Mouse (Mus musculus): ENCODE data around the gene Ttc28. TPM values are rescaled to one million over a fixed set of nuclear protein-coding genes. Genes with fewer than 3 reads are reported as not detected.

Gene Ttc28
- polyA plus RNA-seq, 1 experiment, result 7.4 TPM

DNA sequence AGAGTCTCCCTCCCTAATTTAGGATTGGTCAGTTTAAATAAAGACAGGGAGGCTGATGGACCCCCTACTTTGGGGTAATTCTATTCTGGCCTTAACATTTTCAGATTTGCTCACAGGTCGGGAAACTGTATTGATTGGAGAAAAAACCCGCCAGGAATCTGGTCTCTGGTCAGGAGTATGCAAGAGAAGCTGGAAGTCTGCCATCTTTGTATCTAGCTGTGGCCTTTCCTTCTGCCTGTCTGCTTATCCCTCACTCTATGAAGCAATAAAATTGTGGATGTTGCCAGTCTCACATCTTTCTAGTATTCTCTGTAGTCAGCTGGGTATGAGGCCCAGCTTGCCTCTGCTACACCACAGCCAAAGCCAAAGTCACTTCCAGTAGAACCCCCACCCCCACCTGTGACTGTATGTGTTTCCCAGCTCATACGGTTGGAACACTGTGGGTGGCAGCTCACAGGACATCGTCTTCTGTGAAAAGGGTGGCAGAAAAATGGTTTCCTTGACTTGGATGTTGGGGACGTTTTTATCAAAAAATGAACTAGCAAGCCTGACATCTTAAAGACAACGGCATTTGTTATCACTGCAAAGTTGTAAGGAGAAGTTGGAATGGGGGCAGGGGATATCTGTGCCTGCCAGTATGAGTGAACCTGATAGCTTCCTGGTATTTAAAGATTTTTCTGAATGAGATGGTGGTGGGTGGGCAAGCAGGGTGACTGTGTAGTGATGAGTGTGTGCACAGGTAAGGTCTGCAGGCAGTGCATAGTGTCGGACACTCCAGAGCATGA is 281.7 kb downstream of the Ttc28 start:
- TF ChIP-seq CTCF (IDR thresholded peaks at IDR 0.05; ENCODE audit: control insufficient read depth, insufficient read depth, low read length) (no peak), POLR2A (IDR thresholded peaks at IDR 0.05; ENCODE audit: borderline replicate concordance, control insufficient read depth, low read depth, low read length) (no peak)
- Histone ChIP-seq H3K27ac (ENCODE audit: control insufficient read depth, insufficient read depth, low read depth, low read length, poor library complexity) (no peak overlapping the region), H3K4me3 (replicated peaks; ENCODE audit: control insufficient read depth, low read depth, low read length) (no peak overlapping the region), H3K4me1 (ENCODE audit: control insufficient read depth, insufficient read depth, low read length) (no peaks in the 10 kb centered on the region; the same call in 1 of the 2 replicates)
- WGBS, result 67% methylated on average over 7 of the region's 7 CpGs

DNA sequence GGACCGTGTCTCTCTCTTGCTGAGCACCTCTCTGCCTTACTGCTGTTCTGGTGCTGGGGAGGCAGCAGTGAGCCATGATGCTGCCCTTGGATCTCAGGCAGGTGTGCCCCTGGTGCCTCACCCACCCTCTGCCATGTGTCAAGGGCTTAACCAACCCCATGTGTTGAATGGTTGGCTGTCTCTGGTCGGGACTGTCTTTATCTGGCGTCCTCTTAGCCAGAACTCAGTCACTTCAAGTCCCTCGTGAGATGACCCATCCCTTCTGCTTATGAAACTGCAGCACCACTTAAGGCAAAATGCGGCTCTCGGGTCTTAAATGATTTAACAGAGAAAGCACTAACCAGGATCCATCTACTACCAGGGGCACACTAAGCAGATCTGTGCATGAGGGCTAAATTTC is 283.3 kb downstream of the Ttc28 start:
- WGBS, result 75% methylated on average over 6 of the region's 6 CpGs
- TF ChIP-seq CTCF (IDR thresholded peaks at IDR 0.05; ENCODE audit: control insufficient read depth, insufficient read depth, low read length) (no peak), POLR2A (IDR thresholded peaks at IDR 0.05; ENCODE audit: borderline replicate concordance, control insufficient read depth, low read depth, low read length) (no peak)
- no peak overlapping the region for H3K27ac ChIP-seq (ENCODE audit: control insufficient read depth, insufficient read depth, low read depth, low read length, poor library complexity)
- no peak overlapping the region for H3K4me3 ChIP-seq (replicated peaks; ENCODE audit: control insufficient read depth, low read depth, low read length)
- H3K4me1 ChIP-seq (ENCODE audit: control insufficient read depth, insufficient read depth, low read length), result no peaks in the 10 kb centered on the region; the same call in 1 of the 2 replicates

DNA sequence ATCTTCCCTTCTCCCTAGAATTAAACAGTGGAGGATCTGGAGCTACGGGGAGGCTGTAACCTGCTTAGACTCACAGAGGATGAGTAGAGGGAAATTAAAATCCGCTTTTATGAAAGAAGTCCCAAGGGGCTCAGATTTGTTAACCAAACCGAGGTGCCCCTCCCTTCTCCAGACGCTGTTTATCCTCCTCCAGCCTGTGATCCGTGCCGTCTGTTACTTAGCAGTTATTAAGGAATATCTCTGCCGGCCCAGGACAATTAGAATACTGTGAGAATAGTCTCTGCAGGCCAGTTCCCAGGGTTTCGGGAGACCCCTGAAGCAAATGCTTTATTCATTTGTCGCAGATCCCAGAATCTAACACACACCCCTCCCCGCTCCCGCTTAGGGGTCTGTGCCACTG is 283.8 kb downstream of the Ttc28 start:
- Histone ChIP-seq H3K4me1 (ENCODE audit: control insufficient read depth, insufficient read depth, low read length) (no peaks in the 10 kb centered on the region; the same call in 1 of the 2 replicates), H3K4me3 (replicated peaks; ENCODE audit: control insufficient read depth, low read depth, low read length) (no peak overlapping the region), H3K27ac (ENCODE audit: control insufficient read depth, insufficient read depth, low read depth, low read length, poor library complexity) (no peak overlapping the region)
- 89% methylated on average over 11 of the region's 11 CpGs for WGBS
- TF ChIP-seq POLR2A (IDR thresholded peaks at IDR 0.05; ENCODE audit: borderline replicate concordance, control insufficient read depth, low read depth, low read length) (no peak), CTCF (IDR thresholded peaks at IDR 0.05; ENCODE audit: control insufficient read depth, insufficient read depth, low read length) (no peak)

DNA sequence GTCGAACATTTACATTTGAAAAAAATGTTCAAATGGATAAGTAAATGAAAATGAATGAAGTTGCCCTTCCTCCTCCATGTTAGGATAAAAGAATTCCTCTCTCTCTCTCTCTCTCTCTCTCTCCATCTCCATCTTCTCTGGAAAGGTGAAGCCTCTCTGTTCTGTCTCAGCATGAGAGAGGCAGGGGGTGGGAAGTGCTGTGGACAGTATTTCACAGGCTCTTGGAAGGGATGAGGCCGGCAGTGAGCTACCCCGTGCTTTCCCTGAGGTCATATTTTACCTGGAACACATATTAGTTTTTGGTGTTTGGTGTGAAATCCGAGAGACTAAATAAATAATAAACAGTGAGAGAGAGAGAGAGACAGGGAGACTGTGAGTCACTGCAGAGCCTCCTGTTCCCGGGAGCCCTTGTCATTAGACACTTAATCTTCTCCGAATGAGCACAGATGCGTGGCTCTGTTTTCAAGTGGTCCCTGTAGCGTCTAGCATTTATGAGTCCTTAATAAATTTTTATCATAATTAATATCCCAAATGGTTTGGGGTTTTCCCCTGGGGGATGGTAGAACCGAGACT is 284.8 kb downstream of the Ttc28 start:
- Histone ChIP-seq H3K4me3 (replicated peaks; ENCODE audit: control insufficient read depth, low read depth, low read length) (no peak overlapping the region), H3K4me1 (ENCODE audit: control insufficient read depth, insufficient read depth, low read length) (no peaks in the 10 kb centered on the region), H3K27ac (ENCODE audit: control insufficient read depth, insufficient read depth, low read depth, low read length, poor library complexity) (no peak overlapping the region)
- TF ChIP-seq CTCF (IDR thresholded peaks at IDR 0.05; ENCODE audit: control insufficient read depth, insufficient read depth, low read length) (no peak), POLR2A (IDR thresholded peaks at IDR 0.05; ENCODE audit: borderline replicate concordance, control insufficient read depth, low read depth, low read length) (no peak)
- WGBS, result 79% methylated on average over 9 of the region's 9 CpGs

DNA sequence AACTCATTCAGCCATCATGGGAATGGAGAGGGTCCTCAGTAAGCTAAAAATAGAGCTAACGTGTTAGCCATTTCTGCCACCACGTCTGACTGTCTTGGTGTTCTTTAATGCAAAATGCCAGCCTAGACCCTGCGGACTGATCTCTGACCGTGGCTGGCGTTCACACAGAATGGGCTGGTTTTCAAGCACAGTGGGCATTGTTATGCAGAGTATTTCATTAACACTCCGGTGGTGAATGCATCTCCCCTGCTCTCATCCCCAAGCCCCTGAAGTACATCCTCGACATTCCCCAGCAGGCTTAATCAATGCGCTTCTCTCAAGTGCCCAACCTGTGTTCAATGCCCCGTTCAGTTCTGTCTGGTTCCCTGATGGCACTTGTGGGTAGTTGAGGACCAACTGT is 290.8 kb downstream of the Ttc28 start:
- Histone ChIP-seq H3K27ac (ENCODE audit: control insufficient read depth, insufficient read depth, low read depth, low read length, poor library complexity) (no peak overlapping the region), H3K4me3 (replicated peaks; ENCODE audit: control insufficient read depth, low read depth, low read length) (no peak overlapping the region), H3K4me1 (ENCODE audit: control insufficient read depth, insufficient read depth, low read length) (no peaks in the 10 kb centered on the region)
- no peak for TF ChIP-seq CTCF (IDR thresholded peaks at IDR 0.05; ENCODE audit: control insufficient read depth, insufficient read depth, low read length)
- WGBS, result 85% methylated on average over 9 of the region's 9 CpGs

DNA sequence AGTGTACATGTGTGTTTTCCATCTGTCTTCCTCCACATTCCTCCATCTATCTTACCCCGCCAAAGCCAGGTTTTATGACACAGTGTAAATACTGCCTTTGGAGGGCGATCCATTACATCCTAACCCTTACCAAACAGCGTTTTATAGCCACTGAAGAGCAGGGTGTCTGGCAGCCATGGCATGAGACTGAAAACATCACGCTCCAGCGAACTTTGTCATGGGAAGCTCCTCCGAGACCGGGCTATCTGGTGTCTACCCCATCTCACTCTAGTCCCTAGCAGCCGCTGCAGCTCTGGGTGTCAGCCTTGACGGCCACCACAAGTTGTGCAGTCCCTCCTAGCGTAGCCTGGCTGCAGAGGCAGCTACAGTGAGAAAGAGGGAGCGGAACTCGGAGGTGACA is 295.8 kb downstream of the Ttc28 start:
- no peak for TF ChIP-seq CTCF (IDR thresholded peaks at IDR 0.05; ENCODE audit: control insufficient read depth, insufficient read depth, low read length)
- no peak for TF ChIP-seq POLR2A (IDR thresholded peaks at IDR 0.05; ENCODE audit: borderline replicate concordance, control insufficient read depth, low read depth, low read length)
- no peak overlapping the region for H3K4me3 ChIP-seq (replicated peaks; ENCODE audit: control insufficient read depth, low read depth, low read length)
- peaks cover 3% of the 10 kb centered on the region for H3K4me1 ChIP-seq (ENCODE audit: control insufficient read depth, insufficient read depth, low read length)
- H3K27ac ChIP-seq (ENCODE audit: control insufficient read depth, insufficient read depth, low read depth, low read length, poor library complexity), result no peak overlapping the region
- 83% methylated on average over 12 of the region's 12 CpGs for WGBS

DNA sequence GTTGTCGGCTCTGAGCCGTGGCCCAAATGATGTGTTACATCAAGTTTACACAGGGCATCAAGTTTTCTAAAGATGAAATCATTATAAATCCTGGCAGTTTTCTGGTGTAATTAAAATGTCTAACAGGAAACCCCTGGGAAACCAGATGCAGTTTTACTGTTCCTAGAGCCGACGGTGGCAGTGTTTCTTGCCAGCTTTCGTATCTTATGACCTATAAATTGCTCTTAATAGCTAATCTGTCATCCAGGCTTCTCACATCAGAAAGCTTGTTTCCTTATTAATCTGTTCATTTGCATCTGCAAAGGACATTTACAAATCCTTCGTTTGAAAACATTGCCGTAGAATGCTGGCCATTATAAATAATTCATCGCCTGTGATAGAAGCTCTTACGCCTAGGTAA is 296.2 kb downstream of the Ttc28 start:
- H3K4me3 ChIP-seq (replicated peaks; ENCODE audit: control insufficient read depth, low read depth, low read length), result no peak overlapping the region
- H3K27ac ChIP-seq (ENCODE audit: control insufficient read depth, insufficient read depth, low read depth, low read length, poor library complexity), result no peak overlapping the region
- WGBS, result 84% methylated on average over 9 of the region's 9 CpGs
- H3K4me1 ChIP-seq (ENCODE audit: control insufficient read depth, insufficient read depth, low read length), result peaks cover 3% of the 10 kb centered on the region
- TF ChIP-seq CTCF (IDR thresholded peaks at IDR 0.05; ENCODE audit: control insufficient read depth, insufficient read depth, low read length), result no peak
- no peak for TF ChIP-seq POLR2A (IDR thresholded peaks at IDR 0.05; ENCODE audit: borderline replicate concordance, control insufficient read depth, low read depth, low read length)

DNA sequence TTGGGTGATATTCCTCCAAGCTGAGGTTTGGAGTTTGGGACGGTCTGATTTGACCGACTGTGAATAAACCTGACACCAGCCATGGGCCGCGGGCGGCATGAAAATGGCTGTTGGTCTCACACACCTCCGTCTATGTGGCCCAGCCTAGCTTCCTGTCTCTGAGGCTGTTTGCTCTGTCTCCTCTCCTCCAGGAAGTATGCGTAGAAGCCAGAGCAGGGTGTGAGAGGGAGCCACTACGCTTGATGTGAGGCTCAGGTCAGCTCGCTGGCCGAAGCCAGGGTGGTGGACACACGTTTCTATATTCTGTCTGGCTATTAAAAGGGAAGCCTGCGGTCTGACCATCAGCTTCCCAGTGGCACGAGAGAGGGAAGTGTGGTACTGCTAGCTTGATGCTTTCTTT is 296.8 kb downstream of the Ttc28 start:
- TF ChIP-seq POLR2A (IDR thresholded peaks at IDR 0.05; ENCODE audit: borderline replicate concordance, control insufficient read depth, low read depth, low read length) (no peak), CTCF (IDR thresholded peaks at IDR 0.05; ENCODE audit: control insufficient read depth, insufficient read depth, low read length) (no peak)
- WGBS, result 73% methylated on average over 13 of the region's 13 CpGs
- Histone ChIP-seq H3K4me3 (replicated peaks; ENCODE audit: control insufficient read depth, low read depth, low read length) (no peak overlapping the region), H3K4me1 (ENCODE audit: control insufficient read depth, insufficient read depth, low read length) (peaks cover 3% of the 10 kb centered on the region), H3K27ac (ENCODE audit: control insufficient read depth, insufficient read depth, low read depth, low read length, poor library complexity) (no peak overlapping the region)
